20 mouse cellular contexts compared by ENCODE assay signal in the genomic region with DNA sequence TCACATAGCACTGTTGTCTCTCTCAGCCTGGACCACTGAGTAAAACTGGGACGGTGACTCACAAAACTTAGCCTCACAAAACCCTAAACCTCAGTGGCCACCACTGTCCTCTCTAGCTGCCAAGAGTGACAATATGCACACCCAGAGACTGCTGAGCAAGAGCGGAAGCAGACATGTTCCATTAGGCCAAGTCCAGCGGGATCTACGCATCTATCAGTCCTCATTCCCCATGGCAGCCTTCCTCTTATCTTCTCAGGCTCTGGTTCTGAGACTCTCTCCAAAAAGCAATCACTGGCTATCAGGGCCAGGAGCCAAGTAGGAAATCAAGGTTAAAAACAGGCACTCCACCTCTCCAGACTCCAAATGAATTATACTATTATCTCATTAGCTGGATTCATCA. TPM values are rescaled to one million over a fixed set of nuclear protein-coding genes. Genes with fewer than 3 reads are reported as not detected.
"Had no signal": no experiment of that assay in that cellular context is flagged by ENCODE, and none has a peak within 500 bp of the region (broad histone marks: within the 10 kb centered on the region; RNA-seq: fewer than 3 reads in every experiment).

No protein-coding gene starts in this region.

- ATAC-seq: liver, postnatal 0 days; midbrain, embryonic 15.5 days had no signal

- H3K4me2 ChIP-seq: limb, embryonic 12.5 days; liver, embryonic 13.5 days; lung, embryonic 15.5 days; midbrain, embryonic 11.5 days; midbrain, embryonic 15.5 days; neural tube, embryonic 12.5 days had no signal

- H3K4me1 ChIP-seq: limb, embryonic 12.5 days; lung, embryonic 15.5 days; neural tube, embryonic 12.5 days had no signal

- DNase-seq: kidney, postnatal 10 days; kidney, postnatal 4 days; liver; liver, embryonic 13.5 days; liver, postnatal 0 days; lung, postnatal 14 days; retina, postnatal 1 day; right cerebral cortex, postnatal 4 days; spleen, adult 18-20 months; thymus, postnatal 36 days had no signal

- H3K9ac ChIP-seq: limb, embryonic 12.5 days; liver, embryonic 13.5 days; liver, postnatal 0 days; lung, embryonic 15.5 days; midbrain, embryonic 15.5 days; neural tube, embryonic 12.5 days had no signal

- H3K9me3 ChIP-seq: limb, embryonic 12.5 days; liver, embryonic 13.5 days; lung, embryonic 15.5 days; megakaryocyte, embryonic 14.5 days; midbrain, embryonic 15.5 days; neural tube, embryonic 12.5 days had no signal

- H3K4me3 ChIP-seq: layer of hippocampus, adult 2 months; limb, embryonic 12.5 days; liver, embryonic 13.5 days; lung, embryonic 15.5 days; megakaryocyte, embryonic 14.5 days; midbrain, embryonic 15.5 days; neural tube, embryonic 12.5 days had no signal

- H3K27me3 ChIP-seq: limb, embryonic 12.5 days; liver, embryonic 13.5 days; lung, embryonic 15.5 days; megakaryocyte, embryonic 14.5 days; midbrain, embryonic 15.5 days; neural tube, embryonic 12.5 days had no signal

- H3K27ac ChIP-seq: layer of hippocampus, adult 2 months; limb, embryonic 12.5 days; liver, embryonic 13.5 days; lung, embryonic 15.5 days; macrophage; midbrain, embryonic 15.5 days; neural tube, embryonic 12.5 days had no signal

RNA-seq across cellular contexts. Expression of gene Sh2d2a, which starts 31.2 kb away (rescaled TPM):
- total RNA-seq: layer of hippocampus, adult 2 months; layer of hippocampus, postnatal 10 days; left cerebral cortex, postnatal 36 days had no signal
- polyA plus RNA-seq: limb, embryonic 12.5 days; liver, embryonic 13.5 days; macrophage; midbrain, embryonic 11.5 days; midbrain, embryonic 15.5 days; neural tube, embryonic 12.5 days had no signal
